Mouse (Mus musculus) thymus, postnatal 4 days (tissue): Measurements from ENCODE around the gene Adam15.

Source experiments
- DNase-seq: peaks from one replicate; pipeline ENCODE4 v3.0.0; 2021

The Adam15 gene

GRCm38 (mm10) chr3:89383651-89384255 lies 34.0 kb upstream of the Adam15 start:
- peak; percentile 15 for DNase-seq

- DNase-seq = no peak
These were observed 33.2 kb upstream of the Adam15 start for GRCm38 (mm10) chr3:89382950-89383349.

- peak; percentile 28 for DNase-seq
These were observed 32.5 kb upstream of the Adam15 start for GRCm38 (mm10) chr3:89382033-89382882.

- DNase-seq = peak; percentile 13
These were observed 31.4 kb upstream of the Adam15 start for GRCm38 (mm10) chr3:89381233-89381632.

- DNase-seq = peak; percentile 28
These were observed 30.9 kb upstream of the Adam15 start for GRCm38 (mm10) chr3:89380711-89381110.

GRCm38 (mm10) chr3:89380291-89380690 lies 30.5 kb upstream of the Adam15 start:
- peak; percentile 13 for DNase-seq

GRCm38 (mm10) chr3:89379388-89380131 lies 29.8 kb upstream of the Adam15 start:
- DNase-seq = peak; percentile 63

GRCm38 (mm10) chr3:89378394-89379067 lies 28.7 kb upstream of the Adam15 start:
- DNase-seq = peak; percentile 88

- DNase-seq = peak; percentile 18
These were observed 28.0 kb upstream of the Adam15 start for GRCm38 (mm10) chr3:89377831-89378230.

GRCm38 (mm10) chr3:89373581-89374231 lies 23.9 kb upstream of the Adam15 start:
- DNase-seq = no peak

GRCm38 (mm10) chr3:89367338-89367737 lies 17.5 kb upstream of the Adam15 start:
- no peak for DNase-seq

GRCm38 (mm10) chr3:89365486-89366414 lies 16.0 kb upstream of the Adam15 start:
- DNase-seq = no peak

GRCm38 (mm10) chr3:89365153-89365485 lies 15.3 kb upstream of the Adam15 start, which contains the start of gene Dcst1:
TSS of gene Dcst1 (minus strand) at chr3:89365253.
- DNase-seq = no peak

- DNase-seq = no peak
These were observed 14.8 kb upstream of the Adam15 start for GRCm38 (mm10) chr3:89364631-89365030.

- DNase-seq = no peak
These were observed 11.9 kb upstream of the Adam15 start, which contains the start of gene Dcst2 for GRCm38 (mm10) chr3:89361675-89362074. TSS of gene Dcst2 (plus strand) at chr3:89361975.

GRCm38 (mm10) chr3:89360237-89360636 lies 10.4 kb upstream of the Adam15 start:
- no peak for DNase-seq

GRCm38 (mm10) chr3:89359630-89360029 lies 9.8 kb upstream of the Adam15 start:
- DNase-seq = no peak

- DNase-seq = no peak
These were observed 6.2 kb upstream of the Adam15 start for GRCm38 (mm10) chr3:89356029-89356428.

- no peak for DNase-seq
These were observed 5.7 kb upstream of the Adam15 start for GRCm38 (mm10) chr3:89355512-89355902.

GRCm38 (mm10) chr3:89354816-89355511 lies 5.2 kb upstream of the Adam15 start:
- DNase-seq = peak; percentile 91

GRCm38 (mm10) chr3:89351271-89351670 lies 1.5 kb upstream of the Adam15 start:
- DNase-seq = no peak
